Mouse (Mus musculus): ENCODE measurements around the gene Ak3.

Gene Ak3

GRCm38 (mm10) chr19:29047334-29048170 lies at the start of gene Ak3:
Gene Ak3, minus strand, starts transcription at chr19:29047961.
- peak; percentile 70 for DNase-seq (ENCODE audit: low read depth)

GRCm38 (mm10) chr19:29092194-29092593 lies 44.4 kb upstream of the Ak3 start:
- DNase-seq (ENCODE audit: low read depth), result no peak

GRCm38 (mm10) chr19:29088628-29089027 lies 40.9 kb upstream of the Ak3 start:
- DNase-seq (ENCODE audit: low read depth), result no peak

GRCm38 (mm10) chr19:29074802-29075201 lies 27.0 kb upstream of the Ak3 start:
- no peak for DNase-seq (ENCODE audit: low read depth)

- DNase-seq (ENCODE audit: low read depth), result no peak
These were observed 21.4 kb upstream of the Ak3 start for GRCm38 (mm10) chr19:29069195-29069594.

- peak; percentile 82 for DNase-seq (ENCODE audit: low read depth)
These were observed 19.3 kb upstream of the Ak3 start for GRCm38 (mm10) chr19:29066981-29067471.

- DNase-seq (ENCODE audit: low read depth), result no peak
These were observed 16.8 kb upstream of the Ak3 start for GRCm38 (mm10) chr19:29064451-29065102.

GRCm38 (mm10) chr19:29063577-29064363 lies 16.0 kb upstream of the Ak3 start:
- DNase-seq (ENCODE audit: low read depth), result peak; percentile 97

- DNase-seq (ENCODE audit: low read depth), result peak; percentile 10
These were observed 15.2 kb upstream of the Ak3 start for GRCm38 (mm10) chr19:29063009-29063408.

- DNase-seq (ENCODE audit: low read depth), result no peak
These were observed 12.5 kb upstream of the Ak3 start for GRCm38 (mm10) chr19:29060299-29060698.

- DNase-seq (ENCODE audit: low read depth), result peak; percentile 24
These were observed 11.9 kb upstream of the Ak3 start for GRCm38 (mm10) chr19:29059688-29060087.

GRCm38 (mm10) chr19:29058741-29059140 lies 11.0 kb upstream of the Ak3 start:
- DNase-seq (ENCODE audit: low read depth), result no peak

GRCm38 (mm10) chr19:29055469-29055868 lies 7.7 kb upstream of the Ak3 start:
- DNase-seq (ENCODE audit: low read depth), result no peak

GRCm38 (mm10) chr19:29054594-29054993 lies 6.8 kb upstream of the Ak3 start:
- no peak for DNase-seq (ENCODE audit: low read depth)

GRCm38 (mm10) chr19:29052786-29053185 lies 5.0 kb upstream of the Ak3 start:
- DNase-seq (ENCODE audit: low read depth), result no peak

- no peak for DNase-seq (ENCODE audit: low read depth)
These were observed 2.6 kb upstream of the Ak3 start for GRCm38 (mm10) chr19:29050186-29050980.

GRCm38 (mm10) chr19:29049401-29050075 lies 1.8 kb upstream of the Ak3 start:
- DNase-seq (ENCODE audit: low read depth), result no peak

- DNase-seq (ENCODE audit: low read depth), result no peak
These were observed 814 bp downstream of the Ak3 start for GRCm38 (mm10) chr19:29046961-29047333.

GRCm38 (mm10) chr19:29045956-29046650 lies 1.7 kb downstream of the Ak3 start:
- no peak for DNase-seq (ENCODE audit: low read depth)

- no peak for DNase-seq (ENCODE audit: low read depth)
These were observed 2.4 kb downstream of the Ak3 start for GRCm38 (mm10) chr19:29045369-29045768.

Measured in naive thymus-derived CD4-positive, alpha-beta T cell, adult 2 months (primary cell).